8 mouse cellular contexts compared by ENCODE assay signal in the genomic region with DNA sequence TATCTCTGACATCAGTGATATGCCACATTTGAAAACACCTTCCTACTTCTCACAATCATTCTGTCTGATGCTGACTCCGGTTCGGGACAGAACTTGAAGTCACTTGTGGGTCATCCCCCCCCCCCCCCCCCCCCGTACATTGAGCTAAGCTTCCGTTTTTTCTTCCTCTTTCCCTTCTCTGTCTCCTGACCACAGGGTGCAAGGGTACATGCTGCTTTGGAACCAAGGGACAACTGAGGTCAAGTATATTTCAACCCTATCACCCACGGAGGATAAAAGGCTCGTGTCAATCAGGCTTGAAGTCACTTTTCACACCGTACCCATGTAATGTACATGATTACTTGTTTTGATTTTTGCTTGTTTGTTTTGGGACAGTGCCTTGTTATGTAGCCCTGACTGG. TPM values are rescaled to one million over a fixed set of nuclear protein-coding genes. Genes with fewer than 3 reads are reported as not detected.
DNase-seq lines count a peak whose midpoint lies in the region; ATAC-seq and TF ChIP-seq lines count a peak whose summit lies in the region.

No protein-coding gene starts in this region.

- no peaks in the 10 kb centered on the region for H3K9me3 ChIP-seq in neural tube, embryonic 11.5 days (ENCODE audit: control insufficient read depth, low read length)
- no peaks in the 10 kb centered on the region for H3K9me3 ChIP-seq in liver, postnatal 0 days (ENCODE audit: low read length)
- no peaks in the 10 kb centered on the region for H3K9me3 ChIP-seq in stomach, embryonic 16.5 days (replicated peaks; ENCODE audit: control insufficient read depth, low read length)

- 22% methylated on average over 7 of the region's 7 CpGs for WGBS in neural tube, embryonic 11.5 days
- 13% methylated on average over 6 of the region's 7 CpGs for WGBS in liver, postnatal 0 days (ENCODE audit: insufficient replicate concordance)
- 17% methylated on average over 7 of the region's 7 CpGs for WGBS in stomach, embryonic 16.5 days

- DNase-seq in neural tube, embryonic 11.5 days (ENCODE audit: low spot score) = no peak
- DNase-seq in neural tube, embryonic 10.5 days (ENCODE audit: extremely low spot score, low spot score) = no peak
- no peak for DNase-seq in liver, postnatal 0 days
- DNase-seq in urinary bladder, postnatal 14 days (ENCODE audit: low spot score) = no peak
- no peak for DNase-seq in layer of hippocampus, postnatal 10 days (ENCODE audit: low spot score in 2 of 2)

- H3K4me1 ChIP-seq in neural tube, embryonic 11.5 days (ENCODE audit: control insufficient read depth, insufficient read depth, low read length) = peaks cover 7% of the 10 kb centered on the region; the same call in 1 of the 2 replicates
- peaks cover 16% of the 10 kb centered on the region for H3K4me1 ChIP-seq in liver, postnatal 0 days (ENCODE audit: insufficient read depth)
- peaks cover 5% of the 10 kb centered on the region for H3K4me1 ChIP-seq in stomach, embryonic 16.5 days (ENCODE audit: control insufficient read depth, insufficient read depth, low read length)

- TF ChIP-seq EP300 in liver, postnatal 0 days (IDR thresholded peaks at IDR 0.05; ENCODE audit: low read depth) = no peak

- H3K4me2 ChIP-seq in neural tube, embryonic 11.5 days (ENCODE audit: low read depth) = peak overlapping the region; percentile 99
- peak overlapping the region; percentile 90 for H3K4me2 ChIP-seq in liver, postnatal 0 days (ENCODE audit: low read depth, low read length)
- peak overlapping the region; percentile 100 for H3K4me2 ChIP-seq in stomach, embryonic 16.5 days (ENCODE audit: low read depth, low read length)

- H3K27ac ChIP-seq in neural tube, embryonic 11.5 days (ENCODE audit: low read depth, low read length) = no peak overlapping the region
- no peak overlapping the region for H3K27ac ChIP-seq in liver, postnatal 0 days (ENCODE audit: low read depth)
- no peak overlapping the region for H3K27ac ChIP-seq in stomach, embryonic 16.5 days (ENCODE audit: low read length)

- H3K27me3 ChIP-seq in neural tube, embryonic 11.5 days (ENCODE audit: control insufficient read depth, insufficient read depth, low read length) = peaks cover 15% of the 10 kb centered on the region
- H3K27me3 ChIP-seq in liver, postnatal 0 days (ENCODE audit: insufficient read depth, low read length) = peaks cover 24% of the 10 kb centered on the region
- H3K27me3 ChIP-seq in stomach, embryonic 16.5 days (ENCODE audit: control insufficient read depth, insufficient read depth, low read length) = peaks cover 5% of the 10 kb centered on the region; the same call in 1 of the 2 replicates

- peak; percentile 21; the same call in 1 of the 2 replicates for ATAC-seq in neural tube, embryonic 11.5 days (ENCODE audit: insufficient read depth, low FRiP score, low TSS enrichment)
- ATAC-seq in hematopoietic stem cell, adult 5-6 weeks (replicated peaks in 1 of 2; ENCODE audit: insufficient read depth in 1 of 2, low FRiP score in 2 of 2, low TSS enrichment in 1 of 2, low read depth in 1 of 2, poor library complexity in 2 of 2, severe bottlenecking in 2 of 2) = peak; percentile 34 to 52; a peak in 2 of 4 replicates
- ATAC-seq in liver, postnatal 0 days = peak; percentile 14
- no peak for ATAC-seq in stomach, embryonic 16.5 days (ENCODE audit: insufficient read depth, low FRiP score)
- ATAC-seq in frontal cortex, adult (ENCODE audit: low TSS enrichment) = no peak

- no peak overlapping the region for H3K4me3 ChIP-seq in neural tube, embryonic 11.5 days (ENCODE audit: low read depth, low read length)
- peak overlapping the region; percentile 56; the same call in 1 of the 2 replicates for H3K4me3 ChIP-seq in liver, postnatal 0 days (ENCODE audit: low read depth, low read length)
- peak overlapping the region; percentile 57 for H3K4me3 ChIP-seq in stomach, embryonic 16.5 days (replicated peaks; ENCODE audit: low read length)

- no peak for TF ChIP-seq CTCF in liver, postnatal 0 days (IDR thresholded peaks at IDR 0.05; ENCODE audit: low read depth)

- no peaks in the 10 kb centered on the region for H3K36me3 ChIP-seq in neural tube, embryonic 11.5 days (ENCODE audit: control insufficient read depth, insufficient read depth, low read length)
- no peaks in the 10 kb centered on the region for H3K36me3 ChIP-seq in liver, postnatal 0 days (replicated peaks; ENCODE audit: insufficient read depth, low read length)
- no peaks in the 10 kb centered on the region for H3K36me3 ChIP-seq in stomach, embryonic 16.5 days (ENCODE audit: control insufficient read depth, insufficient read depth, low read length)

- H3K9ac ChIP-seq in neural tube, embryonic 11.5 days (ENCODE audit: low read length) = no peak overlapping the region
- H3K9ac ChIP-seq in liver, postnatal 0 days (replicated peaks) = no peak overlapping the region
- H3K9ac ChIP-seq in stomach, embryonic 16.5 days (ENCODE audit: low read length) = peak overlapping the region; percentile 65; the same call in 1 of the 2 replicates

RNA-seq across cellular contexts. Expression of a gene that starts 0.2 kb away (rescaled TPM):
- polyA plus RNA-seq in neural tube, embryonic 11.5 days (2014; fragmentation: Nextera tagmentation; extraction: Ambion mirVana) = 7.6 and 8.1 TPM in 2 replicates
- 3.9 and 4.5 TPM in 2 replicates for total RNA-seq in hematopoietic stem cell, adult 5-6 weeks (2017)
- polyA plus RNA-seq in liver, postnatal 0 days (2015; fragmentation: Nextera tagmentation; extraction: Ambion mirVana) = 0.53 and 0.60 TPM in 2 replicates
- 1.8 and 2.3 TPM in 2 replicates for polyA plus RNA-seq in stomach, embryonic 16.5 days (2015; fragmentation: Nextera tagmentation; extraction: Ambion mirVana)
- total RNA-seq in layer of hippocampus, postnatal 10 days (2021) = 1 to 10 TPM; 4.8 to 6.3 TPM

Comparison
In these comparisons a context has a peak if more than half of its experiments do, and no peak if none do; other contexts are left out.
1. ATAC-seq: peak in neural tube, embryonic 11.5 days (single experiment), hematopoietic stem cell, adult 5-6 weeks (2 of 2) and liver, postnatal 0 days (single experiment); none in stomach, embryonic 16.5 days (single experiment) and frontal cortex, adult (single experiment).
2. Peak in every context shown above with its lines, with median percentiles within 50 percentile points of each other: H3K4me2 ChIP-seq.